Comparison of ENCODE assay signal across 8 mouse cellular contexts in genomic region chr10:7210991-7211695, GRCm38 (mm10). TPM values are rescaled to one million over a fixed set of nuclear protein-coding genes. Genes with fewer than 3 reads are reported as not detected.
DNase-seq lines count a peak whose midpoint lies in the region; ATAC-seq and TF ChIP-seq lines count a peak whose summit lies in the region.

No protein-coding gene starts in this region.

- no peaks in the 10 kb centered on the region for H3K9me3 ChIP-seq in ES-Bruce4 (replicated peaks; ENCODE audit: control insufficient read depth, insufficient read depth, low read length, poor library complexity, severe bottlenecking)
- H3K9me3 ChIP-seq in forebrain, embryonic 15.5 days: no peaks in the 10 kb centered on the region
- H3K9me3 ChIP-seq in liver, postnatal 0 days (ENCODE audit: low read length): no peaks in the 10 kb centered on the region
- no peaks in the 10 kb centered on the region for H3K9me3 ChIP-seq in neural tube, embryonic 12.5 days
- H3K9me3 ChIP-seq in stomach, postnatal 0 days (ENCODE audit: control insufficient read depth, low read length): no peaks in the 10 kb centered on the region

- H3K4me1 ChIP-seq in ES-Bruce4 (ENCODE audit: control insufficient read depth, insufficient read depth, low read length): no peaks in the 10 kb centered on the region
- H3K4me1 ChIP-seq in forebrain, embryonic 15.5 days: peaks cover 20% of the 10 kb centered on the region
- peaks cover 24% of the 10 kb centered on the region for H3K4me1 ChIP-seq in liver, postnatal 0 days (ENCODE audit: insufficient read depth)
- H3K4me1 ChIP-seq in neural tube, embryonic 12.5 days: peaks cover 8% of the 10 kb centered on the region
- no peaks in the 10 kb centered on the region for H3K4me1 ChIP-seq in stomach, postnatal 0 days (replicated peaks; ENCODE audit: control insufficient read depth, insufficient read depth)

- peak overlapping the region; percentile 90 for H3K4me2 ChIP-seq in forebrain, embryonic 15.5 days (replicated peaks)
- peak overlapping the region; percentile 94 for H3K4me2 ChIP-seq in liver, postnatal 0 days (ENCODE audit: low read depth, low read length)
- peak overlapping the region; percentile 93 for H3K4me2 ChIP-seq in neural tube, embryonic 12.5 days (replicated peaks)
- peak overlapping the region; percentile 91 for H3K4me2 ChIP-seq in stomach, postnatal 0 days (replicated peaks; ENCODE audit: low read depth)

- no peak overlapping the region for H3K27ac ChIP-seq in ES-Bruce4 (ENCODE audit: insufficient read depth, low read length)
- H3K27ac ChIP-seq in forebrain, embryonic 15.5 days (replicated peaks): 0 out of 2 replicates have a peak overlapping the region, but pooled peaks have one; percentile 46
- H3K27ac ChIP-seq in liver, postnatal 0 days (ENCODE audit: low read depth): peak overlapping the region; percentile 95
- H3K27ac ChIP-seq in neural tube, embryonic 12.5 days: no peak overlapping the region
- H3K27ac ChIP-seq in stomach, postnatal 0 days (replicated peaks): peak overlapping the region; percentile 96

- DNase-seq in cerebellum, adult 11-12 months: peak; percentile 82
- DNase-seq in heart, postnatal 14 days: peak; percentile 80 to 81
- DNase-seq in layer of hippocampus, adult 11-12 months (ENCODE audit: low spot score): peak; percentile 48
- DNase-seq in liver, postnatal 0 days: peak; percentile 81
- peak; percentile 85 for DNase-seq in stomach, postnatal 0 days (ENCODE audit: low spot score)

- peak; percentile 85 for ATAC-seq in forebrain, embryonic 15.5 days (replicated peaks)
- ATAC-seq in liver, postnatal 0 days: peak; percentile 61
- peak; percentile 93 for ATAC-seq in neural tube, embryonic 12.5 days (ENCODE audit: low FRiP score, low read depth)
- ATAC-seq in stomach, postnatal 0 days (ENCODE audit: low FRiP score, low TSS enrichment): peak; percentile 80

- TF ChIP-seq POLR2A in ES-Bruce4 (IDR thresholded peaks at IDR 0.05; ENCODE audit: insufficient read depth, low read length): no peak

- no peaks in the 10 kb centered on the region for H3K27me3 ChIP-seq in ES-Bruce4 (ENCODE audit: control insufficient read depth, insufficient read depth, low read length, poor library complexity, severe bottlenecking)
- no peaks in the 10 kb centered on the region for H3K27me3 ChIP-seq in forebrain, embryonic 15.5 days
- no peaks in the 10 kb centered on the region for H3K27me3 ChIP-seq in liver, postnatal 0 days (ENCODE audit: insufficient read depth, low read length)
- no peaks in the 10 kb centered on the region for H3K27me3 ChIP-seq in neural tube, embryonic 12.5 days (replicated peaks)
- no peaks in the 10 kb centered on the region for H3K27me3 ChIP-seq in stomach, postnatal 0 days (ENCODE audit: control insufficient read depth, insufficient read depth, low read length)

- intact Hi-C loops in heart, postnatal 14 days (cut with DNase I): loop anchor here (5.0 kb wide), 3 partner anchors 69 to 121 kb away; no protein-coding TSS in a partner anchor

- peak; percentile 0 for TF ChIP-seq CTCF in ES-Bruce4 (IDR thresholded peaks at IDR 0.05; ENCODE audit: low read depth, low read length)
- TF ChIP-seq CTCF in liver, postnatal 0 days (IDR thresholded peaks at IDR 0.05; ENCODE audit: low read depth): peak; percentile 65
- peak; percentile 76 for TF ChIP-seq CTCF in stomach, postnatal 0 days (IDR thresholded peaks at IDR 0.05; ENCODE audit: low read depth)

- H3K9ac ChIP-seq in ES-Bruce4 (ENCODE audit: low read depth, poor library complexity, severe bottlenecking): peak overlapping the region; percentile 72
- peak overlapping the region; percentile 54 for H3K9ac ChIP-seq in forebrain, embryonic 15.5 days (replicated peaks)
- peak overlapping the region; percentile 85 for H3K9ac ChIP-seq in liver, postnatal 0 days (replicated peaks)
- peak overlapping the region; percentile 77 for H3K9ac ChIP-seq in neural tube, embryonic 12.5 days
- peak overlapping the region; percentile 87 for H3K9ac ChIP-seq in stomach, postnatal 0 days (ENCODE audit: low read length)

- peak overlapping the region; percentile 92 for H3K4me3 ChIP-seq in ES-Bruce4 (ENCODE audit: low read depth, low read length)
- peak overlapping the region; percentile 55 for H3K4me3 ChIP-seq in forebrain, embryonic 15.5 days
- H3K4me3 ChIP-seq in liver, postnatal 0 days (ENCODE audit: low read depth, low read length): peak overlapping the region; percentile 71
- peak overlapping the region; percentile 73 for H3K4me3 ChIP-seq in neural tube, embryonic 12.5 days
- peak overlapping the region; percentile 82 for H3K4me3 ChIP-seq in stomach, postnatal 0 days (ENCODE audit: low read depth, low read length)

- TF ChIP-seq EP300 in ES-Bruce4 (IDR thresholded peaks at IDR 0.05; ENCODE audit: insufficient read depth, low read depth, low read length): no peak
- TF ChIP-seq EP300 in liver, postnatal 0 days (IDR thresholded peaks at IDR 0.05; ENCODE audit: low read depth): no peak
- TF ChIP-seq EP300 in stomach, postnatal 0 days (optimal IDR thresholded peaks at IDR 0.05): no peak

- under 1% methylated on average over 41 of the region's 41 CpGs for WGBS in forebrain, embryonic 15.5 days
- under 1% methylated on average over 41 of the region's 41 CpGs for WGBS in liver, postnatal 0 days (ENCODE audit: insufficient replicate concordance)
- WGBS in neural tube, embryonic 12.5 days: under 1% methylated on average over 41 of the region's 41 CpGs
- WGBS in stomach, postnatal 0 days: 0% methylated on average over 41 of the region's 41 CpGs

- no peaks in the 10 kb centered on the region for H3K36me3 ChIP-seq in ES-Bruce4 (ENCODE audit: control insufficient read depth, insufficient read depth, low read length, poor library complexity, severe bottlenecking)
- H3K36me3 ChIP-seq in forebrain, embryonic 15.5 days: no peaks in the 10 kb centered on the region
- 0 out of 2 replicates have a peak, but pooled peaks cover 2% of the 10 kb centered on the region for H3K36me3 ChIP-seq in liver, postnatal 0 days (replicated peaks; ENCODE audit: insufficient read depth, low read length)
- H3K36me3 ChIP-seq in neural tube, embryonic 12.5 days: no peaks in the 10 kb centered on the region
- H3K36me3 ChIP-seq in stomach, postnatal 0 days (ENCODE audit: control insufficient read depth, insufficient read depth, low read length): no peaks in the 10 kb centered on the region

RNA-seq across cellular contexts. Expression of gene Cnksr3, which starts 0.9 kb away (rescaled TPM):
- 12.0 and 14.6 TPM in 2 replicates for polyA plus RNA-seq in ES-Bruce4 (2011; ENCODE audit: insufficient read depth, insufficient read length, low read depth, missing spikeins)
- polyA plus RNA-seq in forebrain, embryonic 15.5 days (2015; fragmentation: Nextera tagmentation; extraction: Ambion mirVana): 3.1 and 3.5 TPM in 2 replicates
- total RNA-seq in heart, postnatal 14 days (2021): 10 to 100 TPM; 21.9 to 22.5 TPM
- polyA plus RNA-seq in liver, postnatal 0 days (2015; fragmentation: Nextera tagmentation; extraction: Ambion mirVana): 3.8 and 3.9 TPM in 2 replicates
- 6.7 and 7.3 TPM in 2 replicates for polyA plus RNA-seq in neural tube, embryonic 12.5 days (2016; fragmentation: Nextera tagmentation; extraction: Ambion mirVana)
- polyA plus RNA-seq in stomach, postnatal 0 days (2015; fragmentation: Nextera tagmentation; extraction: Ambion mirVana): 7.0 and 7.6 TPM in 2 replicates

Comparison
In these comparisons a context has a peak if more than half of its experiments do, and no peak if none do; other contexts are left out.
1. H3K27ac ChIP-seq: peak in forebrain, embryonic 15.5 days (single experiment), liver, postnatal 0 days (single experiment) and stomach, postnatal 0 days (single experiment); none in ES-Bruce4 (single experiment) and neural tube, embryonic 12.5 days (single experiment).
2. CTCF ChIP-seq: peak in every context shown above with its lines; median percentile 76 in stomach, postnatal 0 days; 65 in liver, postnatal 0 days; 0 in ES-Bruce4.
3. Peak in every context shown above with its lines, with median percentiles within 50 percentile points of each other: H3K4me3 ChIP-seq, H3K9ac ChIP-seq, DNase-seq, ATAC-seq and H3K4me2 ChIP-seq.